ENCODE assay signal across 13 mouse cellular contexts in genomic region chr10:118114271-118114670, GRCm38 (mm10). TPM values are rescaled to one million over a fixed set of nuclear protein-coding genes. Genes with fewer than 3 reads are reported as not detected.
DNase-seq lines count a peak whose midpoint lies in the region; ATAC-seq lines count a peak whose summit lies in the region.
"Had no signal": no experiment of that assay in that cellular context is flagged by ENCODE, and none has a peak within 500 bp of the region (broad histone marks: within the 10 kb centered on the region; RNA-seq: fewer than 3 reads in every experiment).

No protein-coding gene starts in this region.

- peak; percentile 56 for ATAC-seq in inflammation-experienced regulatory T-cells, adult 6 months
- ATAC-seq: intestine, postnatal 0 days had no signal

- DNase-seq in retina, postnatal 1 day = peak; percentile 50
- no peak for DNase-seq in retina, embryonic 14.5 days (ENCODE audit: low spot score)
- DNase-seq in MN1 (ENCODE audit: low spot score) = peak; percentile 81
- no peak for DNase-seq in spleen, adult 18-20 months
- DNase-seq in cerebellum, adult 9-10 months = no peak
- DNase-seq: adrenal gland, postnatal 14 days; cerebellum, adult 11-12 months; cerebellum, postnatal 14 days; forebrain, postnatal 0 days; gastrocnemius, postnatal 14 days; heart, postnatal 36 days had no signal

RNA-seq across cellular contexts. Expression of gene Mdm1, which starts 27.3 kb away (rescaled TPM):
- polyA plus RNA-seq in inflammation-experienced regulatory T-cells, adult 6 months (2017; shearing (Covaris generic)) = 10 to 100 TPM in 1 of 3 experiments, 1 to 10 TPM in 2; 4.5 to 10.9 (median 4.7) TPM

Comparison
In these comparisons a context has a peak if more than half of its experiments do, and no peak if none do; other contexts are left out.
1. DNase-seq: peak in retina, postnatal 1 day (single experiment) and MN1 (single experiment); none in retina, embryonic 14.5 days (single experiment), spleen, adult 18-20 months (0 of 2) and cerebellum, adult 9-10 months (single experiment).